Mouse (Mus musculus) brain, embryonic 14.5 days (tissue): ENCODE results near the gene Htatip2. TPM values are rescaled to one million over a fixed set of nuclear protein-coding genes. Genes with fewer than 3 reads are reported as not detected.

Experiments
- DNase-seq: peaks from one replicate; pipeline ENCODE4 v3.0.0-alpha.2; 2011; ENCODE audit warnings: low read depth
- CTCF ChIP-seq: fragments of 200-500 bp; IDR thresholded peaks from 2 replicates; pipeline ENCODE4 v1.5.1; 2012; ENCODE audit warnings: inconsistent platforms, mild to moderate bottlenecking, moderate library complexity, borderline replicate concordance; ENCODE audit not compliant: insufficient read depth, insufficient read length; ENCODE audit errors: extremely low read depth
- POLR2A ChIP-seq: fragments of 200-500 bp; IDR thresholded peaks from 2 replicates; pipeline ENCODE4 v1.6.1; 2012; ENCODE audit warnings: mild to moderate bottlenecking, inconsistent platforms, borderline replicate concordance; ENCODE audit not compliant: poor library complexity, insufficient read depth, insufficient read length, severe bottlenecking; ENCODE audit errors: extremely low read depth
- polyA plus RNA-seq: library from polyadenylated mRNA; depleted of rRNA; stranded (reverse); fragments of >200 nt; gene quantifications from 2 replicates; pipeline ENCODE4 v1.2.3, GENCODE M21; 2012; rRNA removed

Gene Htatip2
- polyA plus RNA-seq, 1 experiment: 1.5 TPM

DNA sequence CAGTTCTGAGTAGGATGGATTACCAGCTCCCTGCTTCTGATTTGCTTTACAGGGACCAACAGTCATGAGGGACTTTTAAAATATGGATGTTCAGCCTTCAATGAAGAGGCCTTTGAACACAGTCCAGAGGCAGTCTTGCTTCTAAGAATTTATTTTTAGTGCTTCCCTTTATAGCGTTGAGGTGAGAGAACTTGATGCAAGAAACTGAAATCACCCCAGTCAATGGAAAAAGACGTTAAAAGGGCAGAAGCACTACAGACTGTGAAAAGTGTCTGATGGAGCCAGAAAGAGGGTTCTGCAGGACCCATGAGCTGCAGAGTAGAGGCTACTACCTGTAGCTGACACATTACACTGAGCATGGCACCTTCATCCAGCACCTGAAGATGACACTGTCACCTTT is 63.1 kb downstream of the Htatip2 start:
- no peak for DNase-seq
- TF ChIP-seq POLR2A (no peak), CTCF (no peak)

Other genes starting within 250 kb of the Htatip2 start
- gene Dbx1, start 122.3 kb upstream of the Htatip2 start, polyA plus RNA-seq: 9.6 and 14.1 TPM in 2 replicates
- gene Prmt3, start 19.2 kb downstream of the Htatip2 start, polyA plus RNA-seq: 38.7 and 41.1 TPM in 2 replicates
- 2.2 and 10.4 TPM in 2 replicates for gene Slc6a5, start 151.0 kb downstream of the Htatip2 start, polyA plus RNA-seq
- 9.5 and 16.9 TPM in 2 replicates for gene Nell1, start 215.7 kb downstream of the Htatip2 start, polyA plus RNA-seq